Mouse (Mus musculus) megakaryocyte, adult 5-6 weeks (primary cell): ENCODE results near the gene Prpf18. TPM values are rescaled to one million over a fixed set of nuclear protein-coding genes. Genes with fewer than 3 reads are reported as not detected.

Experiments
- ATAC-seq: 2 replicates; pipeline ENCODE4 v1.8.0; 2016; ENCODE audit warnings: mild to moderate bottlenecking, inconsistent platforms; ENCODE audit not compliant: poor library complexity, severe bottlenecking
- total RNA-seq, 2 experiments: library from RNA; stranded (forward) in 1 of 2; stranded (reverse) in 1 of 2; fragments of 153-499, 151-499 nt in 1 of 2; fragments of 221-1000, 200-1000 nt in 1 of 2; gene quantifications; 2 replicates each; pipeline versions ENCODE4 v1.2.3 to v1.2.4; 2015 to 2017

Gene Prpf18
- total RNA-seq, 2 experiments from 2014 or later, result 30.2 to 88.7 TPM

DNA sequence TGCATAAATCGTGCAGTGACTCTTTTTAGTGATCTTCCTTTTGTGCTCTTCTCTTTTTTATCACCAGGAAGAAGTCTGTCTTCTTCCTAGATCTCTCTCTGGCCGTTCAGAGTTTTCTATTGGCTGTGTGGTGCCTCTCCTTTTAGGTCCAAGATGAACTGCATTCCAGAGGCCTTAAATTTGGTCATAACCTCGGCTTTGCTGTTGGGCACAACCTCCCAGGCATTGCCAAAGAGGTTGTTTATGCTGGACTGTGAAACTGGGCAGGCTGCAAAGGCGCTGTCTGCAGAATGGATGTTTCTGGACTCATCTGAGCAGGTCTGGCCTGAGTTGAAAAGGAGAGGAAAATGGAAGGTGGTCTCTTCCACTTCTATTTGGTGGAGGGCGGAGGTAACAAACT, 73.6 kb downstream of the Prpf18 start:
- ATAC-seq, result no peak

DNA sequence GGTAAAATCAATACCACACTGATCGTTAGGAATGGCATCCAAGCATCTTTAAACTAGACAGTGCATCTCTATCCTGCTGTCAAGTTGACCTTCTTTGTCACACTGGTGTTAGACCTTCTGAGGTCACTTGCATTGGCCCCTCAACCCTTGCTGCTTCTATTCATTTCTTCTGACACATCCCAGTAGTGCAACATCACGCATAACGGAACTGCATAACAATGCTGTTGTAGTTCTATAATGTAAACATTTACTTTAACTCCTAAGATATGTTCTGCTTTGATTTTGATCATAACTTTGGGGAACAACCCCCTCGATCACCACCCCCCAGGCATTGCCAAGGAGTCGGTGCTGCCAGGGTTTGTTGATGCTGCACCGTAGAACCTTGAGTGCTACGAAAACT, 75.9 kb downstream of the Prpf18 start:
- no peak for ATAC-seq

GRCm38 (mm10) chr2:4575163-4575562, 76.8 kb downstream of the Prpf18 start:
- no peak for ATAC-seq

- no peak for ATAC-seq
Observed at GRCm38 (mm10) chr2:4574251-4574650, 77.7 kb downstream of the Prpf18 start.

GRCm38 (mm10) chr2:4573386-4573785, 78.5 kb downstream of the Prpf18 start:
- ATAC-seq, result peak; percentile 86

- ATAC-seq, result no peak; the same call in 1 of the 2 replicates
Observed at GRCm38 (mm10) chr2:4572498-4573263, 79.2 kb downstream of the Prpf18 start.

Other genes with a start within 250 kb of the Prpf18 start
- not detected in 2 replicates for gene Bend7, start 65.7 kb upstream of the Prpf18 start, total RNA-seq (2015)
- not detected in 2 replicates for gene Bend7, start 65.7 kb upstream of the Prpf18 start, total RNA-seq (2017)
- 24.1 and 25.3 TPM in 2 replicates for gene Sephs1, start 229.5 kb upstream of the Prpf18 start, total RNA-seq (2015)
- gene Sephs1, start 229.5 kb upstream of the Prpf18 start, total RNA-seq (2017), result 31.8 and 34.9 TPM in 2 replicates